In genomic region chr16:75089383-75090035, GRCm38 (mm10) we compare ENCODE assay signal across 18 mouse cellular contexts.
DNase-seq lines count a peak whose midpoint lies in the region; ATAC-seq lines count a peak whose summit lies in the region.
"Had no signal": no experiment of that assay in that cellular context is flagged by ENCODE, and none has a peak within 500 bp of the region (broad histone marks: within the 10 kb centered on the region; RNA-seq: fewer than 3 reads in every experiment).

No protein-coding gene starts in this region.

- DNase-seq in forebrain, embryonic 10.5 days (ENCODE audit: extremely low spot score, low spot score), result no peak
- DNase-seq in midbrain, embryonic 14.5 days, result peak; percentile 29
- DNase-seq in layer of hippocampus, adult 18-20 months (ENCODE audit: low spot score in 2 of 2), result peak; percentile 61 to 87
- DNase-seq in left cerebral cortex, postnatal 4 days, result peak; percentile 8
- DNase-seq in adrenal gland, postnatal 10 days, result no peak
- DNase-seq: B cell, adult 2 months; cerebellum, adult 18-20 months; heart, postnatal 36 days; liver; lung, adult 2 months; spleen, adult 18-20 months; thymus, postnatal 14 days had no signal

- H3K4me1 ChIP-seq in forebrain, embryonic 15.5 days, result peaks cover 14% of the 10 kb centered on the region
- peaks cover 18% of the 10 kb centered on the region for H3K4me1 ChIP-seq in forebrain, embryonic 10.5 days
- peaks cover 16% of the 10 kb centered on the region for H3K4me1 ChIP-seq in midbrain, embryonic 14.5 days (ENCODE audit: control insufficient read depth, insufficient read depth, low read length)
- H3K4me1 ChIP-seq in midbrain, embryonic 15.5 days, result peaks cover 21% of the 10 kb centered on the region

- no peaks in the 10 kb centered on the region for H3K36me3 ChIP-seq in forebrain, embryonic 15.5 days
- H3K36me3 ChIP-seq in forebrain, embryonic 10.5 days (replicated peaks), result no peaks in the 10 kb centered on the region
- H3K36me3 ChIP-seq in midbrain, embryonic 14.5 days (ENCODE audit: control insufficient read depth, insufficient read depth, low read length), result no peaks in the 10 kb centered on the region
- H3K36me3 ChIP-seq in midbrain, embryonic 15.5 days (replicated peaks), result no peaks in the 10 kb centered on the region

- intact Hi-C loops in left cerebral cortex, postnatal 4 days (cut with DNase I), result no loop called here

- H3K9ac ChIP-seq in forebrain, embryonic 15.5 days (replicated peaks), result no peak overlapping the region
- H3K9ac ChIP-seq in midbrain, embryonic 14.5 days (replicated peaks; ENCODE audit: low read length), result no peak overlapping the region
- no peak overlapping the region for H3K9ac ChIP-seq in midbrain, embryonic 15.5 days

- no peaks in the 10 kb centered on the region for H3K9me3 ChIP-seq in forebrain, embryonic 15.5 days
- no peaks in the 10 kb centered on the region for H3K9me3 ChIP-seq in forebrain, embryonic 10.5 days
- H3K9me3 ChIP-seq in midbrain, embryonic 14.5 days (ENCODE audit: control insufficient read depth, low read length), result no peaks in the 10 kb centered on the region
- no peaks in the 10 kb centered on the region for H3K9me3 ChIP-seq in midbrain, embryonic 15.5 days

- H3K27ac ChIP-seq in forebrain, embryonic 15.5 days (replicated peaks), result no peak overlapping the region
- no peak overlapping the region for H3K27ac ChIP-seq in forebrain, embryonic 10.5 days
- no peak overlapping the region for H3K27ac ChIP-seq in midbrain, embryonic 14.5 days (replicated peaks; ENCODE audit: low read depth, low read length)
- H3K27ac ChIP-seq in midbrain, embryonic 15.5 days, result no peak overlapping the region
- H3K27ac ChIP-seq: macrophage; stomach, postnatal 0 days had no signal

- no peak overlapping the region for H3K4me2 ChIP-seq in forebrain, embryonic 15.5 days (replicated peaks)
- H3K4me2 ChIP-seq in midbrain, embryonic 14.5 days (ENCODE audit: low read length), result no peak overlapping the region
- H3K4me2 ChIP-seq in midbrain, embryonic 15.5 days, result no peak overlapping the region
- H3K4me2 ChIP-seq: heart, embryonic 11.5 days had no signal

- H3K27me3 ChIP-seq in forebrain, embryonic 15.5 days, result no peaks in the 10 kb centered on the region
- no peaks in the 10 kb centered on the region for H3K27me3 ChIP-seq in forebrain, embryonic 10.5 days (ENCODE audit: poor library complexity, severe bottlenecking)
- 0 out of 2 replicates have a peak, but pooled peaks cover 3% of the 10 kb centered on the region for H3K27me3 ChIP-seq in midbrain, embryonic 14.5 days (ENCODE audit: control insufficient read depth, insufficient read depth, low read length)
- H3K27me3 ChIP-seq in midbrain, embryonic 15.5 days (replicated peaks), result no peaks in the 10 kb centered on the region

- no peak overlapping the region for H3K4me3 ChIP-seq in forebrain, embryonic 15.5 days
- H3K4me3 ChIP-seq in forebrain, embryonic 10.5 days, result no peak overlapping the region
- H3K4me3 ChIP-seq in midbrain, embryonic 14.5 days (replicated peaks; ENCODE audit: low read depth, low read length), result no peak overlapping the region
- H3K4me3 ChIP-seq in midbrain, embryonic 15.5 days, result no peak overlapping the region

- 63% methylated on average over 6 of the region's 6 CpGs for WGBS in forebrain, embryonic 15.5 days
- 80% methylated on average over 6 of the region's 6 CpGs for WGBS in forebrain, embryonic 10.5 days
- WGBS in midbrain, embryonic 14.5 days, result 38% methylated on average over 6 of the region's 6 CpGs
- 39% methylated on average over 6 of the region's 6 CpGs for WGBS in midbrain, embryonic 15.5 days

- ATAC-seq in forebrain, embryonic 15.5 days (replicated peaks), result 0 out of 2 replicates have a peak, but pooled peaks have one; percentile 26
- no peak for ATAC-seq in midbrain, embryonic 14.5 days (ENCODE audit: low FRiP score, low TSS enrichment)
- no peak for ATAC-seq in midbrain, embryonic 15.5 days (replicated peaks)
- no peak for ATAC-seq in megakaryocyte-erythroid progenitor cell, adult 5-6 weeks (replicated peaks; ENCODE audit: low FRiP score, low TSS enrichment, poor library complexity, severe bottlenecking)

Comparison
In these comparisons a context has a peak if more than half of its experiments do, and no peak if none do; other contexts are left out.
1. DNase-seq: peak in midbrain, embryonic 14.5 days (single experiment), layer of hippocampus, adult 18-20 months (2 of 2) and left cerebral cortex, postnatal 4 days (single experiment); none in forebrain, embryonic 10.5 days (single experiment) and adrenal gland, postnatal 10 days (single experiment).